Mouse (Mus musculus) embryonic facial prominence, embryonic 13.5 days (tissue): Measurements from ENCODE around the gene Lmo4. TPM values are rescaled to one million over a fixed set of nuclear protein-coding genes. Genes with fewer than 3 reads are reported as not detected.

Experiments
- ATAC-seq: fragments of 200-750 bp; cut with Nextera tagmentation; 2 replicates; pipeline ENCODE4 v1.8.0; 2017; ENCODE audit warnings: low read depth; ENCODE audit not compliant: insufficient number of reproducible peaks, insufficient read depth, low FRiP score, low TSS enrichment
- H3K27ac ChIP-seq: fragments of 300-500 bp; sonication (generic); 2 replicates; pipeline ENCODE4 v1.5.1; 2015; ENCODE audit warnings: moderate library complexity, mild to moderate bottlenecking, inconsistent platforms
- H3K27me3 ChIP-seq: fragments of 300-500 bp; sonication (generic); 2 replicates; pipeline ENCODE4 v1.6.1; 2015; ENCODE audit warnings: mild to moderate bottlenecking, inconsistent platforms
- H3K36me3 ChIP-seq: fragments of 300-500 bp; sonication (generic); 2 replicates; pipeline ENCODE4 v1.6.1; 2015; ENCODE audit warnings: mild to moderate bottlenecking, inconsistent platforms
- H3K4me1 ChIP-seq: fragments of 300-500 bp; sonication (generic); 2 replicates; pipeline ENCODE4 v1.6.1; 2015; ENCODE audit warnings: inconsistent platforms
- H3K4me2 ChIP-seq: fragments of 300-500 bp; sonication (generic); 2 replicates; pipeline ENCODE4 v1.6.1; 2015; ENCODE audit warnings: moderate library complexity, mild to moderate bottlenecking, inconsistent platforms
- H3K4me3 ChIP-seq: fragments of 300-500 bp; sonication (generic); 2 replicates; pipeline ENCODE4 v1.5.1; 2015; ENCODE audit warnings: mild to moderate bottlenecking, inconsistent platforms
- H3K9ac ChIP-seq: fragments of 300-500 bp; sonication (generic); 2 replicates; pipeline ENCODE4 v1.6.1; 2015; ENCODE audit warnings: mild to moderate bottlenecking, inconsistent platforms
- H3K9me3 ChIP-seq: fragments of 300-500 bp; sonication (generic); 2 replicates; pipeline ENCODE4 v1.6.1; 2016; ENCODE audit warnings: inconsistent platforms
- WGBS: fragments of 180-500 bp; shearing (Covaris S2); methylation state at CpG from one replicate; pipeline ENCODE4 v1.1.7; 2015; ENCODE audit warnings: mixed read lengths; 5-methylcytosine and 5-hydroxymethylcytosine counted together
- polyA plus RNA-seq: library from polyadenylated mRNA; unstranded; fragments of >200 nt; fragmentation: Nextera tagmentation; extraction: Ambion mirVana; gene quantifications from 2 replicates; pipeline ENCODE4 v1.2.1, GENCODE M21; 2015

Gene Lmo4
- polyA plus RNA-seq, 1 experiment from 2014 or later, result 105 TPM

DNA sequence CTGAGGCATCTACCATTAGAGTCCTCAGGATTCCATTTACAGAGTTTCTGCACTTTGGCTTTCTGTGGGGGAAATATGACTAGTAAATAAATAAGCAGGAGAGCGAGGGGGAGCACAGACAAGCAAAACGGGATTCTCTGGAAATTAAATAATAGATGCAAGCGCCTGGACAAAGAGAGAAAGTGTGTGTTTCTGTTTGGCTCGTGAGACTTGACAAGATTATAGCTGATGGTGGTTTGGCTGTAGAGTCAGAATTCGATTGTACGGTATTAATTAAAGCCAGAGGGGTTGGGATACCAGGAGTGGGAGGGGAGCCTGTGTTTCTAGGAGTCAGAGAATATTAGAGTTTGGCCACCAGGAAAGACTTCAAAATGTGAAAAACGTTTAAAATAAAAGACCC lies 24.3 kb upstream of the Lmo4 start:
- H3K27me3 ChIP-seq, result peaks cover 11% of the 10 kb centered on the region; the same call in 1 of the 2 replicates
- ATAC-seq, result no peak
- H3K4me2 ChIP-seq, result no peak overlapping the region
- no peaks in the 10 kb centered on the region for H3K9me3 ChIP-seq
- H3K9ac ChIP-seq, result no peak overlapping the region
- WGBS, result 21% methylated on average over 7 of the region's 7 CpGs
- H3K36me3 ChIP-seq, result no peaks in the 10 kb centered on the region
- peaks cover 9% of the 10 kb centered on the region for H3K4me1 ChIP-seq
- H3K4me3 ChIP-seq, result no peak overlapping the region
- H3K27ac ChIP-seq, result 0 out of 2 replicates have a peak overlapping the region, but pooled peaks have one; percentile 16

DNA sequence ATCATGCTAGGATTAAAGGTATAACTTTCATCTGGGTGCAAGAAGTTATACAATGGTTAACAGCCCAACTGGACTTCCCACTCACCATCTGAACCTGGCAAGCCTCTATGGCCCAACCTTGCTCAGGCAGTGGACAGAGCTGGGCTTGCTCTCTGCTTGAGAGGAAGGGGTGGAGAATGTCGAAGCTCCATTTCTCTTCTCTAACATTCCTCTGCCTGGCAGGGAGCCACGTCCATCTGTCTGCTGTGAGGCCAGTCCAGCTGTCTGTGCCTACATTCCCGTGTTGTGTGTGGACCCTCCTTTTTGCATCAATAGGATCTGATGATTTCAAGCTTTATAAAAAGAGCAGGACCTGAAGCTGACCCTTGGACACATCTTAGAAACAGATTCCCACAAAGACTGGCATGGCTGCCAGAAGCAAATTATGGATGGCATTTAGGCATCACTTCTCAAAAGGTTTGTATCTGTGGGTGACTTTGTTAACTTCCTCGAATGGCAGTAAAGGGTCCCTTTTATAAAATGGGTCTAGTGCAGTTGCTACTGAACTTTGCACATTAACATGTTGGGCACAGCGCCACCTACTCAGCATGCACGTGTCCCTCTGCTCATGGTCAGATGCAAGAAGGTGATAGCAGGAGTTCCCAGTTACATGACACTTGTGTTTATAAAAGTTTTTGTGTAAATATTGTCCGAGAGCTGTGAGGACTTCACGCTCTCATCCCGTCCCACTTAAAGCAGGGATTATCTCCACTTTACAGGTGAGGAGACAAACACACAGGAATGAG lies 20.6 kb upstream of the Lmo4 start:
- no peaks in the 10 kb centered on the region for H3K9me3 ChIP-seq
- WGBS, result 73% methylated on average over 9 of the region's 9 CpGs
- H3K27ac ChIP-seq, result no peak overlapping the region
- peaks cover 18% of the 10 kb centered on the region for H3K27me3 ChIP-seq
- no peak overlapping the region for H3K4me3 ChIP-seq
- no peak overlapping the region for H3K4me2 ChIP-seq
- H3K36me3 ChIP-seq, result no peaks in the 10 kb centered on the region
- ATAC-seq, result no peak
- peaks cover 21% of the 10 kb centered on the region for H3K4me1 ChIP-seq
- no peak overlapping the region for H3K9ac ChIP-seq

DNA sequence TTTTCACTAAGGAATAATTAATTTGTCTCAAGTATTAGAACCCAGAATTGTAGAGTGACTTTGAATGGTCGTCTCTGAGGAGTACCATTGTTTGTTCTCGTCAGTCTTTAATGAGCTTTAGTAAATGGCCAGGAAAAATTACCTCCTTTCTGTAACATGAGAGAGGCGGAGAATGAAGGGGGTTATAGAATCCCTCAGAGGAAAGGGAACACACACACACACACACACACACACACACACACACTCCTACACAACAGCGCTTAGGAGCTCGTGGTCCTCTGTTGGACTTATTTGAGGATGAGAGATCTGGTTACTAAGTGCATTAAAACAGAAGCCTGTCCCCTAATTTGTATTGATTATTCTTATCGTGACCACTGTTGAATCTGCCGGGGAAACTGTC lies 19.6 kb upstream of the Lmo4 start:
- Histone ChIP-seq H3K9me3 (no peaks in the 10 kb centered on the region), H3K4me3 (no peak overlapping the region), H3K36me3 (no peaks in the 10 kb centered on the region), H3K27me3 (peaks cover 18% of the 10 kb centered on the region), H3K4me2 (no peak overlapping the region), H3K9ac (no peak overlapping the region), H3K27ac (no peak overlapping the region), H3K4me1 (peaks cover 20% of the 10 kb centered on the region)
- 35% methylated on average over 7 of the region's 7 CpGs for WGBS
- ATAC-seq, result no peak

DNA sequence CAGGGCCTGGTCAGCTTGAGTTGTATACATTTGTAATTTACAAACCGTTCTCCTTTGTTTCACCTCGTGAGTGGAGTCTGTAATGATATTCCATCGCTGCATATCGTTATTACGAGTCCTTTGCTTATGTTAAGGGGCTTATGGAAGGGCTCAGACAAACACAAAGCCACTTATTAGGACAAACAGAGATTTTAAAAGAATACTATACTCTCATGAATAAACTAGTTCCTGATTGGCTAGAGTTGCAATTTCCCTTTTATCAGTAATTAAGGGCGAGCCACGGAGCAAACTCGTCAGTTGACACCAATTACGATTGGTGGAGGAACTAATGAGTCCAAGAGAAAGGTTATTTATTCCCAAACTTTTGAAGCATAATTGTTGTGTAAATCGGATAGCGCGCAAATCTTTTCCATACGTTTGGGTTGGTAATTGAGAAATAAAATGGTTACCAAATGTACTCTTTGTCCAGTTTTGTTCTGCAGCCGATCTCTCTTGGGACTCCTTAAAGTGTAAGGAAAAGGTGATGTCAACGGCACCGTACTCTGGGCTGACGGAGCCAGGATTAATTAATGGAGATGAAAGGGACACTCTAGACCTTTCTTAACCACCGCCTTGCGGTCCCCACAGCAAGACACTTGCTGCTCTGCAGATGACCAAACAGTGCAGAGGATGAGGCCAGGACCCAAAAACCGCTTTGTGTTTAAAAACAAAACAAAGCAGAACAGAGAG lies 18.5 kb upstream of the Lmo4 start:
- peak overlapping the region; percentile 41 for H3K4me2 ChIP-seq
- ATAC-seq, result no peak
- H3K27ac ChIP-seq, result no peak overlapping the region
- no peaks in the 10 kb centered on the region for H3K9me3 ChIP-seq
- no peak overlapping the region for H3K9ac ChIP-seq
- no peaks in the 10 kb centered on the region for H3K36me3 ChIP-seq
- peak overlapping the region; percentile 14; the same call in 1 of the 2 replicates for H3K4me3 ChIP-seq
- peaks cover 18% of the 10 kb centered on the region for H3K27me3 ChIP-seq
- 32% methylated on average over 20 of the region's 20 CpGs for WGBS
- H3K4me1 ChIP-seq, result peaks cover 12% of the 10 kb centered on the region

DNA sequence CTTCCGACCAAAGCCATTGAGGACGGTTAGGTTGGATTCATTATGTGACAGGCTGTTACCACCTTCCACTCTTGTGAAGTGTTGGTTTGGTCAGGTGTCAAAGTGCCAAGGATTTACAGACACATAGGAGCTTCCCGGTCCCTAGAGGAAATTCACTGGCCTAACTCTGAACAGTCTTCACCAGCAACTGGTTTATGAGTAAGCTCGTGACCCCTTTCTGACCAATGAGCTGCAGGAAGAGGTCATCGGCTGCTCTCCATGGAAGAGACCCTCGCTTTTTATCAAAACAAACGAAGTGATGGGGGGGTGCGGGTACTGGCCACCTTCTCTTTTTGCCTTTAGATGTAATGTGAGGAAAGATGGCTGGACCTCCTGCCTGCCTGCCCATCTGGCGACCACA lies 17.4 kb upstream of the Lmo4 start:
- ATAC-seq, result no peak
- no peak overlapping the region for H3K9ac ChIP-seq
- no peaks in the 10 kb centered on the region for H3K9me3 ChIP-seq
- H3K36me3 ChIP-seq, result no peaks in the 10 kb centered on the region
- peaks cover 12% of the 10 kb centered on the region for H3K4me1 ChIP-seq
- no peak overlapping the region for H3K27ac ChIP-seq
- H3K27me3 ChIP-seq, result peaks cover 18% of the 10 kb centered on the region
- no peak overlapping the region for H3K4me2 ChIP-seq
- WGBS, result 77% methylated on average over 9 of the region's 9 CpGs
- H3K4me3 ChIP-seq, result no peak overlapping the region

DNA sequence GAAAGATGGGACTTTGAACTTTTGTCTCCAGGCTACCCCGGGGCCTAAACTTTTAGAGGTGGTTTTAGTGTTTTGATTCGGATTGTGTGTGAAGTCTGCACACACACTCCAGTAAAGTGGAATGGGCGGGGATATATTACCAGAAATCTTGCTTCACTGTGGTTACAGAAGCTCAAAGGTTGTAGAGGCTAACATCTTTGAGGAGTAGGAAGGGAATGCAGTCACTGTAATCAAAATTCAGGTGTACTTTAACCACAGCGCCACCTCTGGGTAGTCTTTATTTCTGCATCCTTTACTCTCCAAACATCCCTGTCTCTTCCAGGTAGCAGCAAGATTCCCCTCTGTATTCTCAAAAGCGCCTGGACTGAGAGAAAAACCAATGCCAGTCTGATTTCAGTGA lies 2.5 kb upstream of the Lmo4 start:
- H3K4me1 ChIP-seq, result peaks cover 7% of the 10 kb centered on the region; the same call in 1 of the 2 replicates
- H3K27ac ChIP-seq, result no peak overlapping the region
- no peaks in the 10 kb centered on the region for H3K36me3 ChIP-seq
- no peak overlapping the region for H3K4me2 ChIP-seq
- no peak overlapping the region for H3K4me3 ChIP-seq
- no peak overlapping the region for H3K9ac ChIP-seq
- ATAC-seq, result no peak
- no peaks in the 10 kb centered on the region for H3K27me3 ChIP-seq
- H3K9me3 ChIP-seq, result no peaks in the 10 kb centered on the region
- WGBS, result 40% methylated on average over 5 of the region's 5 CpGs

DNA sequence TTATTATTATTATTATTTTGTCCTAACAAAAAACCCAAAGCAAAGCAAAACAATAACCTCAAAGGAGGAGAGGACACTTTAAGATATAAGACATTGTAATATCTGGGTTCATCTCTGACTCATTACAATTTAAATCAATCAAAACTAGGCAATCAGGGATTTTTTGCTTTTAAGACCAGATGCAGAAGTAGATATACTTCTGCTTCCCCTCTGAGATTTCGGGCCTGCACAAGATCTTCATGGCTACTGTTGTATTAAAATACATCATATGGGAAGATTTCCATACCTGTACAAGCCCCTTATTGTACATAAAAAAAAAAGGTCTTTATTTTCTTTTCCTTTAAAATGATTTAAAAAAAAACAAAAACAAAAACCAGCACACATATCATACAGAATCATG lies 1.9 kb upstream of the Lmo4 start:
- 86% methylated on average over 1 of the region's 1 CpGs for WGBS
- no peaks in the 10 kb centered on the region for H3K9me3 ChIP-seq

DNA sequence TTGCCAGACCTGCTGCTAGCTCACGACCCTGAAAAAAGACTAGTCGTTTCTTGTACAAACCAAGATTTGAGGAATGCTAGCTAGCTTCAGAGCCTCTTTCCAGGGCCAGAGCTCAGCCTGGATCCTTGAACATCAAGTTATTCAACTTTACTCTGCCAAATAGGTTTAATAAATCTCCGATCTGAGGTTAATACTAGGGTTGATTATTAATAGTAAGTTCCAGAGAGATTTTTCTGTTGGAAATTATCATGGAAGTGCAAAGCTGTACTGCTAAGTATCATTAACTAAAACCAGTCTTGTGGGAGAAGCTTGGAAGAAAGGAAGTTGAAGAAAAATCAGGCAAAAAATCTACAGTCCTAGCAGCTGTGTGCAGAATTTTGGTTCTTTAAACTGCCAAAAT lies 1.2 kb upstream of the Lmo4 start:
- Histone ChIP-seq H3K9ac (peak overlapping the region; percentile 97), H3K36me3 (0 out of 2 replicates have a peak, but pooled peaks cover 6% of the 10 kb centered on the region), H3K27me3 (no peaks in the 10 kb centered on the region), H3K27ac (peak overlapping the region; percentile 99), H3K4me2 (peak overlapping the region; percentile 95), H3K4me3 (peak overlapping the region; percentile 80), H3K4me1 (peaks cover 13% of the 10 kb centered on the region), H3K9me3 (no peaks in the 10 kb centered on the region)
- WGBS, result 12% methylated on average over 3 of the region's 3 CpGs
- no peak for ATAC-seq

More for the DNA sequence above, 1.9 kb upstream of the Lmo4 start:
- Histone ChIP-seq H3K36me3 (no peaks in the 10 kb centered on the region), H3K9ac (no peak overlapping the region), H3K27ac (no peak overlapping the region), H3K27me3 (no peaks in the 10 kb centered on the region), H3K4me3 (no peak overlapping the region), H3K4me1 (peaks cover 7% of the 10 kb centered on the region; the same call in 1 of the 2 replicates), H3K4me2 (no peak overlapping the region)
- ATAC-seq, result no peak

DNA sequence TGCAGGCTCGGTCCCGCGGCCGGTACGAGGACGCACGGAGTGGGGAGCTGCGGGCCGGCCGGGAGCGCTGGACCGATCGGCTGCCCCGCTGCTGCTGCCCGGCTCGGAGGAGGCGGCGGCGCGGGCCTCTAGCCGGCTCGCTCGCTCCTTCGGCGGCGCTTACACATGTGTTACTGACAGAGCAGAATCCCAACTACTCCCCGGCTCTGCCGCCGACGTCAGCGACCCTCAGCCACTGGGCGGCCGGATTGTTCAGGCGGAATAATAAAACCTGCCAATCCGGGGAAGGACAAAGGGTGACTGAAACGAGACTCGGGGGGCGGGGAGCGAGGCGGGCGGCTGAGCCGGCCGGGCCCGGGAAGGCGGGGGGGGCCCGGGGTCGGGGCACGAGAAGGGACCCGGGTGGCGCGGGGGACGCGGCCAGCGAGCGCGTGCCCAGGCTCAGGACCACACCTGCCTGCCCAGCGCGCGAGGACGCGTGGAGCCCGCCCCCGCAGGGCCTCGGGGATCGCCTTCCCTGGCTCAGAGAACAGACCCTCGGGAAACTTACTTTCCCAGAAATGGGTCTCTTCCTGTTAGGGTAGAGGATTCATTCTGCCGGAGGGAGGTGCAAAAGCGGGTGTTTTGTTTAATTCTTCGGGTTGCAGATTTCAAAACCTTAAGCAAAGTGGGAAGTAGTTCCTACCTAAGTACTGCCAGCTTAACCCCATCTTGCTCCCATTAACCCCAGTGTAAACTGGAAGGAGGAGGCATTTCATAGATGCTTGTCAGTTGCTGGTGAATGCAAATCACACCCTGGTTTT lies 532 bp upstream of the Lmo4 start:
- Histone ChIP-seq H3K4me3 (peak overlapping the region; percentile 80), H3K4me2 (peak overlapping the region; percentile 95), H3K4me1 (peaks cover 19% of the 10 kb centered on the region), H3K27ac (peak overlapping the region; percentile 99), H3K27me3 (no peaks in the 10 kb centered on the region), H3K9ac (peak overlapping the region; percentile 97), H3K9me3 (no peaks in the 10 kb centered on the region), H3K36me3 (0 out of 2 replicates have a peak, but pooled peaks cover 6% of the 10 kb centered on the region)
- peak; percentile 92 for ATAC-seq
- under 1% methylated on average over 58 of the region's 69 CpGs for WGBS

DNA sequence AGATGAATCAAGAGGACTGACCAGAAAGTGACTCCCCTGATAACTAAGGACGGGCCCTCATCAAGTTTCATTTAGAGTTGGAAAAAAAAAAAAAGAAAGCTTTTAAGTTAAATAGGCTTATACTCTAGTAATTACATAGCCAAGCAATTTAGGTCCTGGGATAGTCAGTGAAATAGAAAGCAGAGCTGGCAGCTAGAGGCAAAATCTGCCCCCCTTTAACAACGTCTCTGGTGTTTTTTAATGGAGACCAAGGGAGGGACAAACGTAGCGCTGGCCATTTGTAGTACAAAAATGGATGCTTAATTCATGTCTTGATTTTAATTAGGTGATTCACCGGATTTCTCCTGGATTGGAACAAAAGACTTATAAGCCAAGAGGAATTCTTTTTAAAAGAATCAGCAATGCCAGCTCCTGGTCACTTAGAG lies 1.0 kb downstream of the Lmo4 start:
- WGBS, result 0% methylated on average over 5 of the region's 5 CpGs
- H3K36me3 ChIP-seq, result peaks cover 8% of the 10 kb centered on the region; the same call in 1 of the 2 replicates
- H3K27ac ChIP-seq, result peak overlapping the region; percentile 99
- H3K9me3 ChIP-seq, result no peaks in the 10 kb centered on the region
- H3K4me2 ChIP-seq, result peak overlapping the region; percentile 95
- peaks cover 33% of the 10 kb centered on the region for H3K4me1 ChIP-seq
- peak overlapping the region; percentile 97 for H3K9ac ChIP-seq
- peak overlapping the region; percentile 80 for H3K4me3 ChIP-seq
- ATAC-seq, result no peak
- no peaks in the 10 kb centered on the region for H3K27me3 ChIP-seq

DNA sequence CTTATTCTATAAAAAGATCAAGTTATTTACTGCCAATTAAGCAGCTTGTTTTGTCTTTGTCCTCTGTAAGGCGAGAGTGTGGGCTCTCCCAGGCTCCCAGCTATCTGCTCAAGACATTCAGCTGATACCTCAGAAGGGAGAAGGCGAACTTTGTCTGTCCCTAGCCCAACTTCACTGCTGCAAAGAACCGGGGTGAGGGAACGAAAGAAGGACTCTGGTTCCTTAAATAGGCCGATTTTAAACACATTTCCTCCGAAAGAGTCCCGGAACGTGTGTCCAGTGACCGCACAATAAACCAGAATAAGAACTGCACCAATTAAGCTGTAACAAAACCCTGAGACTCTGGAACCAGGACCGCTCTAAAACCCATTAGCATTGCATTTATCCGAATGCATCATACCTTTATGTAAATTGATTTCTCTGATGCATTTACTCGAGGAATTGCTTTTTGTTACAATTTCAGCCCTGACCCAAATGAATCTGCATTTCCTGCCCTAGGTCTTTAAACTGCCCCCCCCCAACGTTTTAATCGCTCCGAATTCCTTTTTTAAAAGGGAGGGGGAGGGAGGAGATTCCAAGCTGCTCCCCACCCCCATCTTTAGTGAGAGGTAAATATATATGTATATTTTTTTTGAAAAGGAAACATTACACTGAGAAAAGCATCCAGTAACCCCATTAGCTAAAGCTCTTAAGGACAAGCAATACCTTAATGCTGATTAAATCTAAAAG lies 1.6 kb downstream of the Lmo4 start:
- ATAC-seq, result no peak
- peak overlapping the region; percentile 95 for H3K4me2 ChIP-seq
- peak overlapping the region; percentile 99 for H3K27ac ChIP-seq
- peak overlapping the region; percentile 97 for H3K9ac ChIP-seq
- peaks cover 38% of the 10 kb centered on the region for H3K4me1 ChIP-seq
- peaks cover 8% of the 10 kb centered on the region; the same call in 1 of the 2 replicates for H3K36me3 ChIP-seq
- peak overlapping the region; percentile 80 for H3K4me3 ChIP-seq
- WGBS, result under 1% methylated on average over 15 of the region's 15 CpGs
- H3K9me3 ChIP-seq, result no peaks in the 10 kb centered on the region
- no peaks in the 10 kb centered on the region for H3K27me3 ChIP-seq
